Mouse (Mus musculus): Measurements from ENCODE around the gene Golga4. TPM values are rescaled to one million over a fixed set of nuclear protein-coding genes. Genes with fewer than 3 reads are reported as not detected.
A peak's percentile ranks its signal among the peaks of the same experiment; 100 is the strongest.

Gene Golga4
- total RNA-seq (2021), result 10 to 100 TPM; 79.6 to 81.9 TPM

DNA sequence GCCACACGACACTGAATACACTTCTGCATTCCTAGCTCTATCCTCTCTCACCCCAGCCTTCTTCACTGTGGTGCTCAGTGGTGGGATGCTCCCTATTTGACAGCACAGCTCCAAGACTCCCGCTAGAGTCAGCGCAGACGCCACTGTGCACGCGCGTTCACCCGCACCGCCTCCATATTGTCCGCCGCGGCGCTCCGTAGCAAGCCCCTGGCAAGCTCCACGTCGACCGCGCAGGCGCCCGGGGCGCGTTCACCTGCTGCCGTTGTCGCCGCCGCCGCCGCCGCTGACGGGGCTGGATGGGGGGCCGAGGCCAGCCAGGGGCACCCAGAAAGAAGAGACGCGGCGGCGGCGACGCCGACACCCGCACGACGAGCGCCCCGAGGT lies at the start of gene Golga4:
Gene Golga4, plus strand, starts transcription at position 248 of the 384 bp plus-strand sequence.
- intact Hi-C loops (cut with DNase I), result no loop called here
- DNase-seq, result peak; percentile 90

DNA sequence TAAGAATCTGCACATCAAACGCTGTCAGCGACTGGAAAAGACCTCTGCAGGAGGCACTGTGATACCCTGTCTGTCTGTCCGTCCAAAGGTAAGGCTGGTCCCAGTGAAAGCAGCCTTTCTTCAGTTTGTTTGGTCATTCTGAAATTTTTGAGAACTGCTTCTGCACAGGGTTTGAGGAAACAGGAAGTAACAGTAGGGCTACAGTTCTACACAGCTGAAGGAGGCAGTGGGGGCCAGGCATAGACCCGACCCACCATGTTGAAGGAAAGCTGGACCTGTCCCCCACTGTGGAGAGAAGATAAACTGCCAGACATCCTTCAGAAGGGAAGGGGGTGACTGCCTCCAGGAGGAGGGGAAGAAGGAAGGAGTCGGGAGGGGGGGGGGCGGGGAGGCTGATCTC lies 49.7 kb upstream of the Golga4 start:
- no peak for DNase-seq
- intact Hi-C loops (cut with DNase I), result no loop called here

DNA sequence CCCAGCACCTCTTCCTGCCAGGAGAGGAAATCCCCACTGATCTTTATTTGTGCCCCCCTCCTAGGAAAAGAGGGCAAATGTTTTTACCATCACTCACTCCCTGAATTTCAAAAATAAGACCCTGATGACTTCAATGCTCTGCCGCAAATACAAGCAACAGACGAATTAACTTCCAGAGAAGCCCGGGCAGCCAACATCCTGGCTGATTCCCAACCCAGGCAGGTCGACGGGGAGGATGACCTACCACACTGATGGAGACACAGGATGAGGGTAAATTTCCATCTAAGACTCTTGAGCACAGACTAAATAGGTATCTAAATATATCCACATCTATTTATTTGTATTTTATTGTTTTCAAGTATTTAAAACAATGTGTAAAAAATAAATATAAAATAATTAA lies 48.0 kb upstream of the Golga4 start:
- intact Hi-C loops (cut with DNase I), result no loop called here
- peak; percentile 27 for DNase-seq

DNA sequence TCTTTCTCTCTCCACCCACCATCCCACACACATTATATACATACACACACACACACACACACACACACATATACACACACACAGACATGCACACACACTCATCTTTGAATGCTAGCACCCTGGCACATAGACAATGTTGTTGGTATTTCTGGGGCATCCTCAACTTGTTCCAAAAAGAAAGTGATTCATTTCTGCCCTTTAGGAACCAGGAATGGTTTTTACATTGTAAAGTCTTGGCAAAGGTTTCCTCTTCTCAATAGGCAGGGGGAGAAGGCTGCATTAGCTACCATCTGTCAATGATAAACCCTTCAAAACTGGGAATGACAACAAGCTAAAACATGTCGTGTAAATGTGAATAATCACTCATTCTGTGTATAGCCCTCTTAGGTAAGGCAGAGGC lies 42.0 kb upstream of the Golga4 start:
- DNase-seq, result no peak
- intact Hi-C loops (cut with DNase I), result no loop called here

GRCm38 (mm10) chr9:118468301-118468700 lies 37.8 kb upstream of the Golga4 start:
- no peak for DNase-seq
- intact Hi-C loops (cut with DNase I), result no loop called here

- intact Hi-C loops (cut with DNase I), result no loop called here
- DNase-seq, result no peak
Measured at GRCm38 (mm10) chr9:118469272-118469671, 36.8 kb upstream of the Golga4 start.

DNA sequence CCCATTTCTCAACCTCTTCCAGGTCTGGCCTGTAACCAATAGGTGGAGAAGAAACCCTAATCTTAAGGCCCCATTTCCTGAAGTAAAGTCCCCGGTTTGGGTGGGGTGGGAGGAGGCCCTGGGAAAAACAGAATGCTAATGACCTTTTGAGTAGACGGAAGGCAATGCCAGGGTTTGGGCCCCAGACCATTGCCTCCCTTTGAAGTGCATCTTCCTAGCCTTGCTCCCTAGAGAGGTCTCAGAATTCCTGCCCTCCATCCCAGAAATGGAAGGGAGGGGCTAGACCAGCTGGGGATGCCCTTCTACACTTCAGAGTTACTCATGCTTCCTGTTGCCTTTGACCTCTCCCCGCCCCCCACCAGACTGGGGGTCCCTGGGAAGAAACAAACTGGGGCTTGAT lies 34.8 kb upstream of the Golga4 start:
- intact Hi-C loops (cut with DNase I), result no loop called here
- no peak for DNase-seq

- intact Hi-C loops (cut with DNase I), result no loop called here
Measured at GRCm38 (mm10) chr9:118476211-118476765, 29.8 kb upstream of the Golga4 start.

DNA sequence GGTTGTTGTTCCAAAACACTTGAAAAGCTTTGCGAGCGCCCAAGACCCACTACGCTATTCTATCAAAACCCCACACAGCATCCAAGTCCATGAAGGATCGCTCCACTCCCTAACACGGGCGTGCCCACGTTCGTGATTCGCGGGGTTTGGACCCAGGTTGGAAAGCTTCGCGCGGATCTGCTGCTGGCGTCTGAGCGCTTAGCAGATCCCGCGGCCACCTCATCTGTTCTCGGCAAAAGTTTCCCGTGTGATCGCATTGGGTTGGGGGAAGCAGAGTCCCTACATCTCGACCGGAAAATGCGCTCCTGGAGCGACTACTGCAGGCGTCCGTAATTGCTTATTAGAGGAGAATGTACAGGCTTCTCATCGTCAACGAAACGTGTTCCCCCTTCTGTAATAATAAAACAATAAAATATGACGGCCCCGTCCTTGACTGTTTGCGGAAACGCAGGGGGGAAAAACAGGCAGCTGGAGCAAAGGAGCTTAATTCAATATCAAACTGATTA lies 29.2 kb upstream of the Golga4 start:
- DNase-seq, result peak; percentile 43
- intact Hi-C loops (cut with DNase I), result no loop called here

More at GRCm38 (mm10) chr9:118476211-118476765, 29.8 kb upstream of the Golga4 start:
- peak; percentile 76 for DNase-seq

GRCm38 (mm10) chr9:118477281-118477931 lies 28.7 kb upstream of the Golga4 start:
- DNase-seq, result no peak
- intact Hi-C loops (cut with DNase I), result no loop called here

GRCm38 (mm10) chr9:118477961-118478360 lies 28.1 kb upstream of the Golga4 start, which contains the start of gene Eomes:
TSS of gene Eomes (plus strand) at chr9:118478212.
- intact Hi-C loops (cut with DNase I), result no loop called here
- DNase-seq, result peak; percentile 70

DNA sequence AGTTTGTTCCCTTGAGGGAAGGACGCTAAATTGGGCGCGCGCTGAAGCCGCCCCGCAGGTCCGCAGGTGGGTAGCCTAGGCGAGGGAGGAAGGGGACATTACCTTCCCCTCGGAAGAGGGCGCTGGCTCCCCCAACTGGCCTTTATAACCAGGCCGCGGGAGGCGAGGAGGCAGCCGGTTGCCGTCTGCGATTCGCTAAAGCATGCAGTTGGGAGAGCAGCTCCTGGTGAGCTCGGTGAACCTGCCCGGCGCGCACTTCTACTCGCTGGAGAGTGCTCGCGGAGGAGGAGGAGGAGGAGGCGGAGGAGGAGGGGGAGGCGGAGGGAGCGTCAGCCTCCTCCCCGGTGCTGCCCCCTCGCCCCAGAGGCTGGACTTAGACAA lies 27.6 kb upstream of the Golga4 start:
- intact Hi-C loops (cut with DNase I), result no loop called here
- peak; percentile 68 for DNase-seq

- peak; percentile 65 for DNase-seq
- intact Hi-C loops (cut with DNase I), result no loop called here
Measured at GRCm38 (mm10) chr9:118478839-118479507, 27.1 kb upstream of the Golga4 start.

GRCm38 (mm10) chr9:118479508-118480291 lies 26.4 kb upstream of the Golga4 start:
- DNase-seq, result no peak
- intact Hi-C loops (cut with DNase I), result no loop called here

DNA sequence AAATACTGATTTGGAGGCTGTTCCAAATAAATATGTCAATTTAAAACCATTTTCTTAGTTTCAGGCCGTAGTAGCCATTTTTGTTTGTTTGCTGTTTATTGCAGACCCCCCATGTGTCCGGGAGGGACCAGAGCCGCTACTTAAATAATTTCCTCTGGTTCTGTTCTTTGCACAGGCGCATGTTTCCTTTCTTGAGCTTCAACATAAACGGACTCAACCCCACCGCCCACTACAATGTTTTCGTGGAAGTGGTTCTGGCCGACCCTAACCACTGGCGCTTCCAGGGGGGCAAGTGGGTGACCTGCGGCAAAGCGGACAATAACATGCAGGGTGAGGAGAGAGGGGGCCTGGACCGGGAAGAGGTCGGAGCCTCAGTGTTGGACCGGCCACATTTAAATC lies 25.8 kb upstream of the Golga4 start:
- no peak for DNase-seq
- intact Hi-C loops (cut with DNase I), result no loop called here

- DNase-seq, result no peak
- intact Hi-C loops (cut with DNase I), result no loop called here
Measured at GRCm38 (mm10) chr9:118482210-118482609, 23.9 kb upstream of the Golga4 start.

- DNase-seq, result peak; percentile 18
- intact Hi-C loops (cut with DNase I), result loop anchor here (5.0 kb wide), 2 partner anchors 389 to 434 kb away; no protein-coding TSS in a partner anchor
Measured at GRCm38 (mm10) chr9:118486361-118487095, 19.5 kb upstream of the Golga4 start.

DNA sequence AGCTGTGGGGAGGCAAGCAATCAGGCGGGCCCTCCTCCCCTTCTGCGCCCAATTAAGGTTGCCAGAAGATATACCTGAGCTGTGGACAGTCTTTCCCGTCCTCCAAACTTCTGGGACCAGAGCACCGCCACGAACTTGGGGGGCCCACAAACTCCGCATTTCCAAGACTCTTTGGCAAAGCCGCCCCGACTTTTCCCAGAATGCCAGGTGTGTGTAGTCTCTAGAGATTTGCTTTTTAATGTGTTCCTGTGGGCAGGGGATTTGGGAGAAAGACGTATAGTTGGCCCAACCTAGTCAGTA lies 19.0 kb upstream of the Golga4 start:
- DNase-seq, result no peak
- intact Hi-C loops (cut with DNase I), result loop anchor here (5.0 kb wide), 2 partner anchors 390 to 435 kb away; no protein-coding TSS in a partner anchor

- intact Hi-C loops (cut with DNase I), result loop anchor here (5.0 kb wide), 2 partner anchors 390 to 435 kb away; no protein-coding TSS in a partner anchor
- DNase-seq, result peak; percentile 27
Measured at GRCm38 (mm10) chr9:118487636-118488035, 18.4 kb upstream of the Golga4 start.

Data from left cerebral cortex, postnatal 4 days (tissue).